ENCODE assay signal across 23 mouse cellular contexts in genomic region chr10:87450777-87451176, GRCm38 (mm10). TPM values are rescaled to one million over a fixed set of nuclear protein-coding genes. Genes with fewer than 3 reads are reported as not detected.
DNase-seq lines count a peak whose midpoint lies in the region; ATAC-seq lines count a peak whose summit lies in the region.
"Had no signal": no experiment of that assay in that cellular context is flagged by ENCODE, and none has a peak within 500 bp of the region (broad histone marks: within the 10 kb centered on the region; RNA-seq: fewer than 3 reads in every experiment).

No protein-coding gene starts in this region.

- DNase-seq in hindbrain, embryonic 10.5 days (ENCODE audit: low spot score), result no peak
- peak; percentile 53 for DNase-seq in midbrain, embryonic 11.5 days (ENCODE audit: low spot score, missing footprints)
- no peak for DNase-seq in ovary, adult 18-20 months (ENCODE audit: low spot score)
- DNase-seq: adrenal gland, adult 8-10 months; adrenal gland, postnatal 14 days; adrenal gland, postnatal 36 days; cerebellum, adult 11-12 months; cerebellum, adult 2 months; cerebellum, adult 9-10 months; cerebellum, postnatal 10 days; cerebellum, postnatal 25 days; forebrain, postnatal 0 days had no signal

- WGBS in forebrain, embryonic 12.5 days, result 94% methylated on average over 3 of the region's 3 CpGs
- WGBS in forebrain, embryonic 15.5 days, result 91% methylated on average over 3 of the region's 3 CpGs
- WGBS in hindbrain, embryonic 10.5 days, result 87% methylated on average over 3 of the region's 3 CpGs
- 92% methylated on average over 3 of the region's 3 CpGs for WGBS in hindbrain, embryonic 16.5 days
- WGBS in midbrain, embryonic 11.5 days, result 98% methylated on average over 3 of the region's 3 CpGs
- WGBS in midbrain, embryonic 13.5 days, result 93% methylated on average over 3 of the region's 3 CpGs

- no peaks in the 10 kb centered on the region for H3K9me3 ChIP-seq in forebrain, embryonic 12.5 days
- H3K9me3 ChIP-seq in forebrain, embryonic 15.5 days, result no peaks in the 10 kb centered on the region
- no peaks in the 10 kb centered on the region for H3K9me3 ChIP-seq in hindbrain, embryonic 10.5 days
- no peaks in the 10 kb centered on the region for H3K9me3 ChIP-seq in hindbrain, embryonic 16.5 days (ENCODE audit: control insufficient read depth, low read length)
- H3K9me3 ChIP-seq in midbrain, embryonic 11.5 days (ENCODE audit: control insufficient read depth, low read length), result no peaks in the 10 kb centered on the region
- no peaks in the 10 kb centered on the region for H3K9me3 ChIP-seq in midbrain, embryonic 13.5 days
- H3K9me3 ChIP-seq: embryonic facial prominence, embryonic 10.5 days; embryonic facial prominence, embryonic 12.5 days; forebrain, embryonic 13.5 days had no signal

- no peak overlapping the region for H3K4me3 ChIP-seq in forebrain, embryonic 12.5 days (replicated peaks)
- H3K4me3 ChIP-seq in forebrain, embryonic 15.5 days, result no peak overlapping the region
- H3K4me3 ChIP-seq in hindbrain, embryonic 10.5 days, result no peak overlapping the region
- no peak overlapping the region for H3K4me3 ChIP-seq in hindbrain, embryonic 16.5 days (ENCODE audit: low read length)
- H3K4me3 ChIP-seq in midbrain, embryonic 11.5 days (ENCODE audit: low read depth, low read length), result no peak overlapping the region
- H3K4me3 ChIP-seq in midbrain, embryonic 13.5 days (replicated peaks), result no peak overlapping the region
- H3K4me3 ChIP-seq: embryonic facial prominence, embryonic 10.5 days; embryonic facial prominence, embryonic 12.5 days; forebrain, embryonic 13.5 days had no signal

- peaks cover 31% of the 10 kb centered on the region for H3K4me1 ChIP-seq in forebrain, embryonic 12.5 days
- peaks cover 33% of the 10 kb centered on the region for H3K4me1 ChIP-seq in forebrain, embryonic 15.5 days
- peaks cover 35% of the 10 kb centered on the region for H3K4me1 ChIP-seq in hindbrain, embryonic 10.5 days (replicated peaks)
- H3K4me1 ChIP-seq in hindbrain, embryonic 16.5 days (ENCODE audit: control insufficient read depth, insufficient read depth, low read depth, low read length), result peaks cover 10% of the 10 kb centered on the region
- peaks cover 23% of the 10 kb centered on the region for H3K4me1 ChIP-seq in midbrain, embryonic 11.5 days (ENCODE audit: control insufficient read depth, insufficient read depth, low read length)
- H3K4me1 ChIP-seq in midbrain, embryonic 13.5 days (replicated peaks), result peaks cover 29% of the 10 kb centered on the region

- H3K27me3 ChIP-seq in forebrain, embryonic 12.5 days, result peaks cover 2% of the 10 kb centered on the region; the same call in 1 of the 2 replicates
- no peaks in the 10 kb centered on the region for H3K27me3 ChIP-seq in forebrain, embryonic 15.5 days
- H3K27me3 ChIP-seq in hindbrain, embryonic 10.5 days (ENCODE audit: insufficient read depth, poor library complexity, severe bottlenecking), result peaks cover 22% of the 10 kb centered on the region
- no peaks in the 10 kb centered on the region for H3K27me3 ChIP-seq in hindbrain, embryonic 16.5 days (replicated peaks; ENCODE audit: control insufficient read depth, insufficient read depth, low read length)
- H3K27me3 ChIP-seq in midbrain, embryonic 11.5 days (ENCODE audit: control insufficient read depth, insufficient read depth, low read length), result no peaks in the 10 kb centered on the region
- no peaks in the 10 kb centered on the region for H3K27me3 ChIP-seq in midbrain, embryonic 13.5 days
- H3K27me3 ChIP-seq: embryonic facial prominence, embryonic 12.5 days; forebrain, embryonic 13.5 days; Patski had no signal

- H3K9ac ChIP-seq in forebrain, embryonic 12.5 days, result no peak overlapping the region
- H3K9ac ChIP-seq in forebrain, embryonic 15.5 days (replicated peaks), result no peak overlapping the region
- no peak overlapping the region for H3K9ac ChIP-seq in hindbrain, embryonic 16.5 days (ENCODE audit: low read depth, low read length)
- H3K9ac ChIP-seq in midbrain, embryonic 11.5 days (ENCODE audit: low read length), result no peak overlapping the region
- H3K9ac ChIP-seq in midbrain, embryonic 13.5 days (replicated peaks), result no peak overlapping the region
- H3K9ac ChIP-seq: embryonic facial prominence, embryonic 12.5 days; forebrain, embryonic 13.5 days; forebrain, postnatal 0 days had no signal

- no peak overlapping the region for H3K4me2 ChIP-seq in forebrain, embryonic 12.5 days
- no peak overlapping the region for H3K4me2 ChIP-seq in forebrain, embryonic 15.5 days (replicated peaks)
- no peak overlapping the region for H3K4me2 ChIP-seq in hindbrain, embryonic 16.5 days (ENCODE audit: low read length)
- no peak overlapping the region for H3K4me2 ChIP-seq in midbrain, embryonic 11.5 days
- no peak overlapping the region for H3K4me2 ChIP-seq in midbrain, embryonic 13.5 days (replicated peaks)
- H3K4me2 ChIP-seq: embryonic facial prominence, embryonic 12.5 days; forebrain, embryonic 13.5 days had no signal

- ATAC-seq in forebrain, embryonic 12.5 days (ENCODE audit: low FRiP score), result no peak
- no peak for ATAC-seq in forebrain, embryonic 15.5 days (replicated peaks)
- no peak for ATAC-seq in hindbrain, embryonic 16.5 days
- ATAC-seq in midbrain, embryonic 11.5 days (ENCODE audit: low FRiP score), result no peak
- ATAC-seq in midbrain, embryonic 13.5 days, result no peak
- ATAC-seq: activated CD4-positive, CD25-positive, alpha-beta regulatory T cell, adult 4 months; forebrain, embryonic 13.5 days; forebrain, postnatal 0 days; Patski had no signal

- 0 out of 2 replicates have a peak overlapping the region, but pooled peaks have one; percentile 25 for H3K27ac ChIP-seq in forebrain, embryonic 12.5 days
- no peak overlapping the region for H3K27ac ChIP-seq in forebrain, embryonic 15.5 days (replicated peaks)
- H3K27ac ChIP-seq in hindbrain, embryonic 10.5 days, result peak overlapping the region; percentile 50; the same call in 1 of the 2 replicates
- H3K27ac ChIP-seq in hindbrain, embryonic 16.5 days (ENCODE audit: low read depth, low read length), result no peak overlapping the region
- H3K27ac ChIP-seq in midbrain, embryonic 11.5 days (ENCODE audit: low read depth, low read length), result no peak overlapping the region
- H3K27ac ChIP-seq in midbrain, embryonic 13.5 days, result no peak overlapping the region
- H3K27ac ChIP-seq: embryonic facial prominence, embryonic 10.5 days; embryonic facial prominence, embryonic 12.5 days; forebrain, embryonic 13.5 days had no signal

- no peaks in the 10 kb centered on the region for H3K36me3 ChIP-seq in forebrain, embryonic 12.5 days (replicated peaks)
- no peaks in the 10 kb centered on the region for H3K36me3 ChIP-seq in forebrain, embryonic 15.5 days
- H3K36me3 ChIP-seq in hindbrain, embryonic 10.5 days, result no peaks in the 10 kb centered on the region
- H3K36me3 ChIP-seq in hindbrain, embryonic 16.5 days (ENCODE audit: control insufficient read depth, insufficient read depth, low read length), result no peaks in the 10 kb centered on the region
- no peaks in the 10 kb centered on the region for H3K36me3 ChIP-seq in midbrain, embryonic 11.5 days (ENCODE audit: control insufficient read depth, insufficient read depth, low read length)
- H3K36me3 ChIP-seq in midbrain, embryonic 13.5 days, result no peaks in the 10 kb centered on the region
- H3K36me3 ChIP-seq: embryonic facial prominence, embryonic 10.5 days; embryonic facial prominence, embryonic 12.5 days; G1E had no signal

RNA-seq across cellular contexts. Expression of gene Ascl1, which starts 42.7 kb away (rescaled TPM):
- polyA plus RNA-seq in forebrain, embryonic 12.5 days (2016; fragmentation: Nextera tagmentation; extraction: Ambion mirVana), result 62.3 and 75.3 TPM in 2 replicates
- polyA plus RNA-seq in forebrain, embryonic 15.5 days (2015; fragmentation: Nextera tagmentation; extraction: Ambion mirVana), result 24.2 and 25.8 TPM in 2 replicates
- polyA plus RNA-seq in hindbrain, embryonic 10.5 days (2016; fragmentation: Nextera tagmentation; extraction: Ambion mirVana), result 15.7 and 41.5 TPM in 2 replicates
- 6.3 and 9.6 TPM in 2 replicates for polyA plus RNA-seq in hindbrain, embryonic 16.5 days (2015; fragmentation: Nextera tagmentation; extraction: Ambion mirVana)
- polyA plus RNA-seq in midbrain, embryonic 11.5 days (2014; fragmentation: Nextera tagmentation; extraction: Ambion mirVana), result 94.5 and 95.2 TPM in 2 replicates
- polyA plus RNA-seq in midbrain, embryonic 13.5 days (2015; fragmentation: Nextera tagmentation; extraction: Ambion mirVana), result 33.3 and 53.1 TPM in 2 replicates
- polyA plus RNA-seq: activated CD4-positive, CD25-positive, alpha-beta regulatory T cell, adult 4 months; C2C12; G1E; Patski had no signal

Comparison
In these comparisons a context has a peak if more than half of its experiments do, and no peak if none do; other contexts are left out.
1. H3K27ac ChIP-seq: peak in forebrain, embryonic 12.5 days (single experiment) and hindbrain, embryonic 10.5 days (single experiment); none in forebrain, embryonic 15.5 days (single experiment), hindbrain, embryonic 16.5 days (single experiment), midbrain, embryonic 11.5 days (single experiment) and midbrain, embryonic 13.5 days (single experiment).